Mouse (Mus musculus): ENCODE data around the gene Ralgapb. TPM values are rescaled to one million over a fixed set of nuclear protein-coding genes. Genes with fewer than 3 reads are reported as not detected.

Ralgapb gene
- total RNA-seq, 1 experiment = 23.0 TPM

DNA sequence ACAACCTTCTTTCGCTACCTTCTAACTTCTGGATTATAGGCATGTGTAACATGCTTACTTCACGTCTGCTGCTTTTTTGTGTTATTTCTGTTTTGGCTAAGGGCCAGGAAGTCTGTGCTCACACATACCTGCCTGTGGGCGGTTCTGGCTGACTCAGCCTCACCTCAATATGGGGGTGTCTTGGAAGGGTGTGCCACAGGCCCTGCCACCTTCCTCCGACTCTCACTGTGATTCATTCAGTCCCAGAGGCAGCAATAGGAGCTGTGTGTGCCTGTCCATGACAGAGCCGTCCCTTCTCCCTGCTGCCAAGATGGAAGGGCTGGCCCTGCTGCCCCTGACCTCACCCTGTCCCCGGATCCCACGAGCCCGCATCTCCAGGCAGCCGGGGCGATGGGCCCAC lies 102.9 kb downstream of the Ralgapb start, which contains the start of gene Arhgap40:
Gene Arhgap40 (plus strand): TSS at position 269 of the 400 bp plus-strand sequence.
- in situ Hi-C loops (cut with MboI; ENCODE audit: low sequenced_read_pairs in 2 of 2, unreplicated experiment in 2 of 2) = no loop called here
- Histone ChIP-seq H3K36me3 (ENCODE audit: control insufficient read depth, insufficient read depth, low read length, poor library complexity, severe bottlenecking) (no peaks in the 10 kb centered on the region), H3K4me1 (ENCODE audit: control insufficient read depth in 2 of 2, insufficient read depth in 2 of 2, low read length in 2 of 2, poor library complexity in 1 of 2) (0 out of 4 replicates have a peak, but pooled peaks cover 0 to 4% of the 10 kb centered on the region in 2 experiments), H3K9me3 (ENCODE audit: control insufficient read depth, insufficient read depth, low read depth, low read length) (no peaks in the 10 kb centered on the region), H3K27ac (ENCODE audit: insufficient read depth, low read depth, low read length, poor library complexity, severe bottlenecking) (no peak within 1 kb of the TSS), H3K4me3 (ENCODE audit: insufficient read depth in 1 of 2, low read depth in 1 of 2, low read length in 2 of 2, poor library complexity in 1 of 2, severe bottlenecking in 1 of 2) (no peak within 1 kb of the TSS), H3K9ac (ENCODE audit: insufficient read depth, low read depth, low read length, poor library complexity, severe bottlenecking) (no peak within 1 kb of the TSS)
- DNase-seq (ENCODE audit: low read depth, low spot score) = no peak
- TF ChIP-seq HCFC1 (IDR thresholded peaks at IDR 0.05; ENCODE audit: borderline replicate concordance, insufficient read depth, low read length) (no peak), CHD2 (IDR thresholded peaks at IDR 0.05; ENCODE audit: low read depth, low read length) (no peak)

DNA sequence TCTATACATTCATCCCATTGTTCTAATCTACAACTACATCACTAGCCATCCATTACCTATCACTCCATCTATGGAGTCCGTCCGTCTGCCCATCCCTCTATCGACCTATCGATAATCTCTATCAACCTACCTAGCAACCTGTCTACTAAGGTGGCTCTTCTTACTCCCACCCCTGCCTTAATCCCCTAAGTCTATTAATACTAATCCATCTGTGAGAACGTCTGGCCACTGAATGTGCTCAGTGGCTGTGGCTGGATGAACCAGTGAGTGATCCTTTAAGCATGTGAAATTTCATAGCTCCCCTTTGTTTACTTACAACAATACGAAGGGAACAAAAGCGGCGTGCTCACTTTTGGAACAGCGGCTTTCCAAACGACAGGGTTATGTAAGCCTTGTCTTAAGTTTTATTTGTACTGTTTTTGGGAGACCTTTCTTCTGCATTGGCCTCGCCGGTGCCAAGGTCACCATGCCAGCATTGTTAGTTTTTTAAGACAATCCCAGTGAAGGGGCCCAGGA lies 104.2 kb downstream of the Ralgapb start:
- in situ Hi-C loops (cut with MboI; ENCODE audit: low sequenced_read_pairs in 2 of 2, unreplicated experiment in 2 of 2) = no loop called here
- Histone ChIP-seq H3K9ac (ENCODE audit: insufficient read depth, low read depth, low read length, poor library complexity, severe bottlenecking) (no peak overlapping the region), H3K36me3 (ENCODE audit: control insufficient read depth, insufficient read depth, low read length, poor library complexity, severe bottlenecking) (no peaks in the 10 kb centered on the region), H3K4me1 (ENCODE audit: control insufficient read depth in 2 of 2, insufficient read depth in 2 of 2, low read length in 2 of 2, poor library complexity in 1 of 2) (0 out of 4 replicates have a peak, but pooled peaks cover 0 to 4% of the 10 kb centered on the region in 2 experiments), H3K9me3 (ENCODE audit: control insufficient read depth, insufficient read depth, low read depth, low read length) (no peaks in the 10 kb centered on the region), H3K27ac (ENCODE audit: insufficient read depth, low read depth, low read length, poor library complexity, severe bottlenecking) (no peak overlapping the region), H3K4me3 (ENCODE audit: insufficient read depth in 1 of 2, low read depth in 1 of 2, low read length in 2 of 2, poor library complexity in 1 of 2, severe bottlenecking in 1 of 2) (no peak overlapping the region)
- DNase-seq (ENCODE audit: low read depth, low spot score) = no peak
- TF ChIP-seq MAFK (IDR thresholded peaks at IDR 0.05; ENCODE audit: insufficient read depth, low read depth, low read length) (no peak), CHD2 (IDR thresholded peaks at IDR 0.05; ENCODE audit: low read depth, low read length) (no peak), ZC3H11A (IDR thresholded peaks at IDR 0.05; ENCODE audit: borderline replicate concordance, low read depth, low read length) (no peak), HCFC1 (IDR thresholded peaks at IDR 0.05; ENCODE audit: borderline replicate concordance, insufficient read depth, low read length) (no peak), ZNF384 (IDR thresholded peaks at IDR 0.05; ENCODE audit: low read depth, low read length) (no peak)

DNA sequence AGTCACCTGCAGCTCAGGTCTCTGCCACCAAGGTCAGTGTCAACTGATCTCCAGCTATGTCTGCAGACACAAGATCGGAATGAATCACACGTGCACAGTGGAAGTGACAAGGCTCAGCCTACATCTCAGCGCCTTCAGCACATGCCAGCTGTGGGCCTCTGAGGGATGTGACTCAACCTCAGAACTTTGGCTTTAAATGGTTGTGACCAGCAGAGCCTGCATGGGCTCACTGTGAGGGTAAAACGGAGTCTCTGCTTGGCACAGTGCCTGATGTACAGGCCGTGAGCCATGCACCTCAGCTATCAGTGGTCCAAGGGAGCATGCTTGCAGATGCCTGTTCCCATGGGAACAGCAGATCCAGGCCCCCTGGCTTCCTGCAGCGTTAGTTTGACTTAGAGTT lies 108.9 kb downstream of the Ralgapb start:
- Histone ChIP-seq H3K4me1 (ENCODE audit: control insufficient read depth in 2 of 2, insufficient read depth in 2 of 2, low read length in 2 of 2, poor library complexity in 1 of 2) (no peaks in the 10 kb centered on the region), H3K27ac (ENCODE audit: insufficient read depth, low read depth, low read length, poor library complexity, severe bottlenecking) (no peak overlapping the region), H3K9ac (ENCODE audit: insufficient read depth, low read depth, low read length, poor library complexity, severe bottlenecking) (no peak overlapping the region), H3K9me3 (ENCODE audit: control insufficient read depth, insufficient read depth, low read depth, low read length) (no peaks in the 10 kb centered on the region), H3K36me3 (ENCODE audit: control insufficient read depth, insufficient read depth, low read length, poor library complexity, severe bottlenecking) (no peaks in the 10 kb centered on the region), H3K4me3 (ENCODE audit: insufficient read depth in 1 of 2, low read depth in 1 of 2, low read length in 2 of 2, poor library complexity in 1 of 2, severe bottlenecking in 1 of 2) (no peak overlapping the region)
- TF ChIP-seq ZC3H11A (IDR thresholded peaks at IDR 0.05; ENCODE audit: borderline replicate concordance, low read depth, low read length) (no peak), MAFK (IDR thresholded peaks at IDR 0.05; ENCODE audit: insufficient read depth, low read depth, low read length) (no peak), ZNF384 (IDR thresholded peaks at IDR 0.05; ENCODE audit: low read depth, low read length) (no peak), CHD2 (IDR thresholded peaks at IDR 0.05; ENCODE audit: low read depth, low read length) (no peak), HCFC1 (IDR thresholded peaks at IDR 0.05; ENCODE audit: borderline replicate concordance, insufficient read depth, low read length) (no peak)
- in situ Hi-C loops (cut with MboI; ENCODE audit: low sequenced_read_pairs in 2 of 2, unreplicated experiment in 2 of 2) = no loop called here
- DNase-seq (ENCODE audit: low read depth, low spot score) = no peak

DNA sequence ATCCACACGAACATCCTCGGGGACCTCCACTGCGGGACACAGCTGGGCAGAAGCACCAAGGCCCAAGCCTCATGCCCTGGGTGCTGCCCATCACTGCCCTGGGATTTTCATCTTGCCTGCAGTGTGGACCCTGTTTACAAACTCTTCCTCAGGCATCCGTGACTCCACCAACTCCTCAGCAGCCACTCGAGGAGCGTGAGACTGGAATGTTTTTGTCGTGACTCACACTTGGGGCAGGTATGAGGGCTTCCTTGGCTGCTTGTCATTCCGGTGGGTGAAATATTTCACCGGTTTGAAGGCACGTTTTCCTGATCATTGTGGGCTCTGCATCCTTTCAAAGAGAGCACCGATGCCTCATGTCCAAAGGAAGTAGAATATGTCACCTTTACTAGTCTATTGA lies 109.4 kb downstream of the Ralgapb start:
- H3K9me3 ChIP-seq (ENCODE audit: control insufficient read depth, insufficient read depth, low read depth, low read length) = no peaks in the 10 kb centered on the region
- no peak for DNase-seq (ENCODE audit: low read depth, low spot score)
- H3K27ac ChIP-seq (ENCODE audit: insufficient read depth, low read depth, low read length, poor library complexity, severe bottlenecking) = no peak overlapping the region
- no peak overlapping the region for H3K9ac ChIP-seq (ENCODE audit: insufficient read depth, low read depth, low read length, poor library complexity, severe bottlenecking)
- no peak for TF ChIP-seq ZC3H11A (IDR thresholded peaks at IDR 0.05; ENCODE audit: borderline replicate concordance, low read depth, low read length)
- no peak for TF ChIP-seq HCFC1 (IDR thresholded peaks at IDR 0.05; ENCODE audit: borderline replicate concordance, insufficient read depth, low read length)
- TF ChIP-seq MAFK (IDR thresholded peaks at IDR 0.05; ENCODE audit: insufficient read depth, low read depth, low read length) = no peak
- TF ChIP-seq CHD2 (IDR thresholded peaks at IDR 0.05; ENCODE audit: low read depth, low read length) = no peak
- no peak for TF ChIP-seq ZNF384 (IDR thresholded peaks at IDR 0.05; ENCODE audit: low read depth, low read length)
- no peaks in the 10 kb centered on the region for H3K36me3 ChIP-seq (ENCODE audit: control insufficient read depth, insufficient read depth, low read length, poor library complexity, severe bottlenecking)
- H3K4me1 ChIP-seq (ENCODE audit: control insufficient read depth in 2 of 2, insufficient read depth in 2 of 2, low read length in 2 of 2, poor library complexity in 1 of 2) = no peaks in the 10 kb centered on the region
- H3K4me3 ChIP-seq (ENCODE audit: insufficient read depth in 1 of 2, low read depth in 1 of 2, low read length in 2 of 2, poor library complexity in 1 of 2, severe bottlenecking in 1 of 2) = no peak overlapping the region
- in situ Hi-C loops (cut with MboI; ENCODE audit: low sequenced_read_pairs in 2 of 2, unreplicated experiment in 2 of 2) = no loop called here

DNA sequence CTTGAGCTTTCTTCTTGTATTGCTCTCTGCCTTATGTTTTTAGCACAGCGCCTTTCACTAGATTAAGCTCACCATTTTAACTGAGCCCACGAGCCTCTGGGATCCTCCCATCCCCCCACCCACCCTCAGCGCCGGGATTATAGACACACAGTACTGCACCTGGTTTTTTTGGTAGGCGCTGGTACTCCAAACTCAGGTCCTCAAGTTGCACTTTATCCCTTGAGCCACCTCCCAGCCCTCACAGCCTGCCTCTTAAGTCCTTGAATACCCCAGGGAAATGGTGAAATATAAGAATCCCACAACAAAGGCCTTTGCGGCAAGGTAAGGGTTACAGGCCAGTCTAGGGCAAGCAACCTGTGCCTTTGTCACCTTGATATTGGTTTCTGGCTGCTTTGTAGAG lies 110.2 kb downstream of the Ralgapb start:
- in situ Hi-C loops (cut with MboI; ENCODE audit: low sequenced_read_pairs in 2 of 2, unreplicated experiment in 2 of 2) = no loop called here
- TF ChIP-seq ZNF384 (IDR thresholded peaks at IDR 0.05; ENCODE audit: low read depth, low read length) (no peak), CHD2 (IDR thresholded peaks at IDR 0.05; ENCODE audit: low read depth, low read length) (no peak), HCFC1 (IDR thresholded peaks at IDR 0.05; ENCODE audit: borderline replicate concordance, insufficient read depth, low read length) (no peak), ZC3H11A (IDR thresholded peaks at IDR 0.05; ENCODE audit: borderline replicate concordance, low read depth, low read length) (no peak), MAFK (IDR thresholded peaks at IDR 0.05; ENCODE audit: insufficient read depth, low read depth, low read length) (no peak)

More for the DNA sequence above, 110.2 kb downstream of the Ralgapb start:
- no peak for DNase-seq (ENCODE audit: low read depth, low spot score)
- no peaks in the 10 kb centered on the region for H3K4me1 ChIP-seq (ENCODE audit: control insufficient read depth in 2 of 2, insufficient read depth in 2 of 2, low read length in 2 of 2, poor library complexity in 1 of 2)
- H3K9ac ChIP-seq (ENCODE audit: insufficient read depth, low read depth, low read length, poor library complexity, severe bottlenecking) = no peak overlapping the region
- no peaks in the 10 kb centered on the region for H3K9me3 ChIP-seq (ENCODE audit: control insufficient read depth, insufficient read depth, low read depth, low read length)
- no peak overlapping the region for H3K27ac ChIP-seq (ENCODE audit: insufficient read depth, low read depth, low read length, poor library complexity, severe bottlenecking)
- no peak overlapping the region for H3K4me3 ChIP-seq (ENCODE audit: insufficient read depth in 1 of 2, low read depth in 1 of 2, low read length in 2 of 2, poor library complexity in 1 of 2, severe bottlenecking in 1 of 2)
- H3K36me3 ChIP-seq (ENCODE audit: control insufficient read depth, insufficient read depth, low read length, poor library complexity, severe bottlenecking) = no peaks in the 10 kb centered on the region
